Mouse (Mus musculus) heart, postnatal 0 days (tissue): Measurements from ENCODE around the gene Gm18336. TPM values are rescaled to one million over a fixed set of nuclear protein-coding genes. Genes with fewer than 3 reads are reported as not detected.

ENCODE experiments used
- ATAC-seq: fragments of 200-750 bp; cut with Nextera tagmentation; 2 replicates; pipeline ENCODE4 v1.8.0; 2017; ENCODE audit warnings: low read depth, moderate number of reproducible peaks, moderate library complexity; ENCODE audit not compliant: insufficient read depth
- DNase-seq: peaks from one replicate; pipeline ENCODE4 v3.0.0-alpha.2; 2016; ENCODE audit warnings: low spot score
- H3K27ac ChIP-seq: fragments of 300-500 bp; sonication (generic); 2 replicates; pipeline ENCODE4 v1.5.1; 2014; ENCODE audit warnings: low read depth, mild to moderate bottlenecking
- H3K27me3 ChIP-seq: fragments of 300-500 bp; sonication (generic); 2 replicates; pipeline ENCODE4 v1.6.1; 2014; ENCODE audit warnings: low read length, mixed read lengths; ENCODE audit not compliant: control insufficient read depth, insufficient read depth
- H3K36me3 ChIP-seq: fragments of 300-500 bp; sonication (generic); replicated peaks from 2 replicates; pipeline ENCODE4 v1.6.1; 2014; ENCODE audit warnings: low read length, mixed read lengths; ENCODE audit not compliant: control insufficient read depth, insufficient read depth
- H3K4me1 ChIP-seq: fragments of 300-500 bp; sonication (generic); 2 replicates; pipeline ENCODE4 v1.6.1; 2014; ENCODE audit warnings: antibody characterized with exemption; ENCODE audit not compliant: control insufficient read depth, insufficient read depth
- H3K4me2 ChIP-seq: fragments of 300-500 bp; sonication (generic); 2 replicates; pipeline ENCODE4 v1.6.1; 2014; ENCODE audit warnings: low read depth, mild to moderate bottlenecking, low read length, moderate library complexity
- H3K4me3 ChIP-seq: fragments of 300-500 bp; sonication (generic); 2 replicates; pipeline ENCODE4 v1.5.1; 2014; ENCODE audit warnings: low read depth, low read length
- H3K9ac ChIP-seq: fragments of 300-500 bp; sonication (generic); replicated peaks from 2 replicates; pipeline ENCODE4 v1.6.1; 2014; ENCODE audit warnings: low read depth, low read length, mixed read lengths
- H3K9me3 ChIP-seq: fragments of 300-500 bp; sonication (generic); replicated peaks from 2 replicates; pipeline ENCODE4 v1.6.1; 2016; ENCODE audit warnings: low read length; ENCODE audit not compliant: control insufficient read depth
- CTCF ChIP-seq: IDR thresholded peaks from 2 replicates; pipeline ENCODE4 v1.5.1; 2016; ENCODE audit warnings: antibody characterized with exemption, control low read depth, low read depth
- EP300 ChIP-seq: IDR thresholded peaks from 2 replicates; pipeline ENCODE4 v1.6.1; 2016; ENCODE audit warnings: antibody characterized with exemption, low read depth
- WGBS: fragments of 180-500 bp; shearing (Covaris S2); extraction: QIAGEN DNeasy Blood & Tissue Kit; methylation state at CpG from one replicate; pipeline ENCODE4 v1.1.7; 2014; 5-methylcytosine and 5-hydroxymethylcytosine counted together
- polyA plus RNA-seq: library from polyadenylated mRNA; unstranded; fragments of >200 nt; fragmentation: Nextera tagmentation; extraction: Ambion mirVana; gene quantifications from 2 replicates; pipeline ENCODE4 v1.2.1, GENCODE M21; 2015
- total RNA-seq: library from RNA; depleted of rRNA; stranded (reverse); fragments of >200 nt; gene quantifications from 2 replicates; pipeline ENCODE4 v1.2.3, GENCODE M21; 2014; ENCODE audit warnings: low replicate concordance

Gm18336 gene
- total and polyA plus RNA-seq, 2 experiments from 2014 or later: not detected

GRCm38 (mm10) chrX:73410880-73411517 lies 12.5 kb upstream of the Gm18336 start, which contains the start of gene Zfp92:
Zfp92 (plus strand) TSS chrX:73411096.
- TF ChIP-seq EP300 (no peak), CTCF (no peak)
- DNase-seq: no peak
- no peaks in the 10 kb centered on the region for H3K4me1 ChIP-seq
- H3K9me3 ChIP-seq: 0 out of 2 replicates have a peak, but pooled peaks cover 3% of the 10 kb centered on the region
- WGBS: 17% methylated on average over 20 of the region's 20 CpGs
- H3K36me3 ChIP-seq: no peaks in the 10 kb centered on the region
- H3K4me2 ChIP-seq: peak within 1 kb of the TSS; percentile 50
- no peak within 1 kb of the TSS for H3K9ac ChIP-seq
- no peak within 1 kb of the TSS for H3K27ac ChIP-seq
- H3K4me3 ChIP-seq: peak within 1 kb of the TSS; percentile 24
- ATAC-seq: no peak
- no peaks in the 10 kb centered on the region for H3K27me3 ChIP-seq

- no peaks in the 10 kb centered on the region for H3K4me1 ChIP-seq
- no peaks in the 10 kb centered on the region for H3K27me3 ChIP-seq
- ATAC-seq: no peak
- no peak overlapping the region for H3K4me2 ChIP-seq
- H3K9ac ChIP-seq: no peak overlapping the region
- 88% methylated on average over 12 of the region's 12 CpGs for WGBS
- no peak overlapping the region for H3K4me3 ChIP-seq
- TF ChIP-seq CTCF (no peak), EP300 (no peak)
- no peak for DNase-seq
- no peaks in the 10 kb centered on the region for H3K9me3 ChIP-seq
- H3K27ac ChIP-seq: no peak overlapping the region
- no peaks in the 10 kb centered on the region for H3K36me3 ChIP-seq
These were observed 3.1 kb upstream of the Gm18336 start for GRCm38 (mm10) chrX:73401616-73402015.

DNA sequence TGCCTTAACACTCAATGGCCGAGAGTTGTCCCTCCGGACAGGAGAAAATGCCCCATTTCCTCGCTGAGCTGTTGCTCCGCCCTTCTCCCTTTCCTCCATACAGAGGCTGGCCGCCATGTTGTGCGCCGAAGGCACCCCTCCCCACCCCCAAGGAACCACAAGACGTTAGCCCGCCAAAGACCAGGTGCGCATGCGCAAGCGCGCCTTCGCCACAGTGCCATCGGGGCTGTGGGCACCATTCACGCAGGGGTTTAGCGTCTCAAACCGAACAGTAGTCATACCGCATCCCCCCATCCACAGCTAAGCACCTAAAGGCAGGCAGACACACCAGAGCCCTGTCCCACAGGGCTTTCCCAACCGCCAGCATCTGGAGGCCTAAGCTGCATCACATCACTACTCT lies 2.4 kb upstream of the Gm18336 start:
- no peaks in the 10 kb centered on the region for H3K9me3 ChIP-seq
- no peak overlapping the region for H3K4me2 ChIP-seq
- no peaks in the 10 kb centered on the region for H3K4me1 ChIP-seq
- H3K27ac ChIP-seq: no peak overlapping the region
- no peak overlapping the region for H3K9ac ChIP-seq
- 87% methylated on average over 20 of the region's 20 CpGs for WGBS
- no peak overlapping the region for H3K4me3 ChIP-seq
- DNase-seq (no peak), ATAC-seq (no peak)
- no peaks in the 10 kb centered on the region for H3K36me3 ChIP-seq
- TF ChIP-seq EP300 (no peak), CTCF (no peak)
- H3K27me3 ChIP-seq: no peaks in the 10 kb centered on the region

GRCm38 (mm10) chrX:73396446-73396845 lies 2.1 kb downstream of the Gm18336 start:
- 93% methylated on average over 1 of the region's 1 CpGs for WGBS
- H3K9me3 ChIP-seq: no peaks in the 10 kb centered on the region
- no peak overlapping the region for H3K27ac ChIP-seq
- TF ChIP-seq CTCF (no peak), EP300 (no peak)
- no peak overlapping the region for H3K9ac ChIP-seq
- DNase-seq (no peak), ATAC-seq (no peak)
- no peaks in the 10 kb centered on the region for H3K36me3 ChIP-seq
- no peaks in the 10 kb centered on the region for H3K4me1 ChIP-seq
- H3K4me3 ChIP-seq: no peak overlapping the region
- H3K4me2 ChIP-seq: no peak overlapping the region
- H3K27me3 ChIP-seq: no peaks in the 10 kb centered on the region

GRCm38 (mm10) chrX:73391481-73391880 lies 7.1 kb downstream of the Gm18336 start:
- 54% methylated on average over 4 of the region's 4 CpGs for WGBS
- no peak overlapping the region for H3K27ac ChIP-seq
- H3K4me1 ChIP-seq: no peaks in the 10 kb centered on the region
- no peaks in the 10 kb centered on the region for H3K27me3 ChIP-seq
- no peaks in the 10 kb centered on the region for H3K36me3 ChIP-seq
- no peak for TF ChIP-seq EP300
- TF ChIP-seq CTCF: no peak
- H3K9ac ChIP-seq: no peak overlapping the region
- no peaks in the 10 kb centered on the region for H3K9me3 ChIP-seq
- no peak overlapping the region for H3K4me2 ChIP-seq
- DNase-seq (no peak), ATAC-seq (no peak)
- no peak overlapping the region for H3K4me3 ChIP-seq

GRCm38 (mm10) chrX:73384924-73385323 lies 13.6 kb downstream of the Gm18336 start:
- no peaks in the 10 kb centered on the region for H3K36me3 ChIP-seq
- 29% methylated on average over 1 of the region's 1 CpGs for WGBS
- ATAC-seq (no peak), DNase-seq (no peak)
- no peak overlapping the region for H3K9ac ChIP-seq
- no peak overlapping the region for H3K4me3 ChIP-seq
- TF ChIP-seq EP300: no peak
- TF ChIP-seq CTCF: no peak
- no peaks in the 10 kb centered on the region for H3K9me3 ChIP-seq
- H3K27ac ChIP-seq: no peak overlapping the region
- H3K4me2 ChIP-seq: no peak overlapping the region
- H3K4me1 ChIP-seq: no peaks in the 10 kb centered on the region
- H3K27me3 ChIP-seq: no peaks in the 10 kb centered on the region
